Mouse (Mus musculus) heart, embryonic 10.5 days (tissue): ENCODE measurements around the gene Mrpl53. TPM values are rescaled to one million over a fixed set of nuclear protein-coding genes. Genes with fewer than 3 reads are reported as not detected.

Experiments
- DNase-seq: peaks from one replicate; pipeline ENCODE4 v3.0.0-alpha.2; 2017; ENCODE audit warnings: low spot score
- H3K27ac ChIP-seq: fragments of 300-500 bp; sonication (generic); 2 replicates; pipeline ENCODE4 v1.5.1; 2016; ENCODE audit warnings: mild to moderate bottlenecking
- H3K27me3 ChIP-seq: fragments of 300-500 bp; sonication (generic); 2 replicates; pipeline ENCODE4 v1.6.1; 2016; ENCODE audit warnings: mild to moderate bottlenecking; ENCODE audit not compliant: poor library complexity, insufficient read depth, severe bottlenecking
- H3K36me3 ChIP-seq: fragments of 300-500 bp; sonication (generic); 2 replicates; pipeline ENCODE4 v1.6.1; 2016; ENCODE audit warnings: mild to moderate bottlenecking, moderate library complexity
- H3K4me1 ChIP-seq: fragments of 300-500 bp; sonication (generic); 2 replicates; pipeline ENCODE4 v1.6.1; 2016; ENCODE audit warnings: mild to moderate bottlenecking
- H3K4me3 ChIP-seq: fragments of 300-500 bp; sonication (generic); 2 replicates; pipeline ENCODE4 v1.5.1; 2016; ENCODE audit warnings: mild to moderate bottlenecking, moderate library complexity
- H3K9me3 ChIP-seq: fragments of 300-500 bp; sonication (generic); 2 replicates; pipeline ENCODE4 v1.6.1; 2016; ENCODE audit warnings: mild to moderate bottlenecking, moderate library complexity
- WGBS: fragments of 180-500 bp; shearing (Covaris S2); methylation state at CpG from one replicate; pipeline ENCODE4 v1.1.7; 2016; 5-methylcytosine and 5-hydroxymethylcytosine counted together
- polyA plus RNA-seq: library from polyadenylated mRNA; unstranded; fragments of >200 nt; fragmentation: Nextera tagmentation; extraction: Ambion mirVana; gene quantifications from 2 replicates; pipeline ENCODE4 v1.2.1, GENCODE M21; 2016

The Mrpl53 gene
- polyA plus RNA-seq, 1 experiment from 2014 or later, result 157 TPM

DNA sequence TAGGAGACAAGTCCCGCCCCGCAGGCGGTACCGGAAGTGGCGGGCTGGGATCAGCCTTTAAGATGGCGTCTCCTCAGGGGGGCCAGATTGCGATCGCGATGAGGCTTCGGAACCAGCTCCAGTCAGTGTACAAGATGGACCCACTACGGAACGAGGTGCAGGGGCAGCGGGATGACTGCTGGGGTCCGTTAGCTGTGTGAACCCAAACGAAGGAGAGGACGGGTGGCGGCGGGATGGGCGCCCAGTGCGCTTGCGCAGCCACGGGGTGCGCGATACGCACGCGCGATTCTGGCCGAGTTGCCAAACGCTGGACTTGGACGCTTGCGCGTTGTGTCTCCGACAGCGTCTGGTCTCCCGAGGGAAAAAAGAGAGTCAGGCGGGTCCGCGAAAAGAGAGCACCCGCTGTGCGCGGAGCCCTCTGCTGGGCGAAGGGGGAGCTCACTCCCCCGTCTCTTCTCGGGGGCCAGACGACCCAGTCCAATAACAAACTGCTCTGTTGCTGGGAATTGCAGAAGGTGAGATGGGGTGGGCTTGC is 30.4 kb upstream of the Mrpl53 start:
- H3K9me3 ChIP-seq, result no peaks in the 10 kb centered on the region
- H3K4me1 ChIP-seq, result peaks cover 13% of the 10 kb centered on the region
- peak; percentile 99 for DNase-seq
- H3K27me3 ChIP-seq, result peaks cover 73% of the 10 kb centered on the region
- H3K4me3 ChIP-seq, result peak overlapping the region; percentile 87
- peaks cover 29% of the 10 kb centered on the region for H3K36me3 ChIP-seq
- under 1% methylated on average over 46 of the region's 46 CpGs for WGBS
- H3K27ac ChIP-seq, result peak overlapping the region; percentile 95

DNA sequence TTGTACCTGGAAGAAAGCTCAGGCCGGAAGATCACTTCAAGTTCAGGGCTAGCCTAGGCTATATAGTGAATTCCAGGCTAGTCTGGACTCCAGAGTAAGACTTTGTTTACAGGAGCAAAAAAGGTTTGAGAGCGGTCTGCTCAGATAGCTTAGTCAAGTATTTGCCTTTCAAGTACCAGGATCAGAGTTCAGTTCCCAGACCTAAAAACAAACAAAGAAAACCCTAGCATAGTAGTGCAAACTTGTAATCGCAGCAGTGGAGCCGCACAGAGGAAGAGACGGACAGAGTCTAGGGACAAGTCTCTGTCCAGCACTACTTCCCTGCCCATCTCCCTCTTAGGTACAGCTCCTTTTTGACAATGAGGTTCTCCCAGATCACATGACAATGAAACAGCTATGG is 28.6 kb upstream of the Mrpl53 start:
- Histone ChIP-seq H3K9me3 (no peaks in the 10 kb centered on the region), H3K36me3 (peaks cover 29% of the 10 kb centered on the region), H3K27me3 (peaks cover 73% of the 10 kb centered on the region), H3K4me3 (no peak overlapping the region), H3K4me1 (peaks cover 13% of the 10 kb centered on the region), H3K27ac (no peak overlapping the region)
- WGBS, result 93% methylated on average over 5 of the region's 5 CpGs
- DNase-seq, result no peak

DNA sequence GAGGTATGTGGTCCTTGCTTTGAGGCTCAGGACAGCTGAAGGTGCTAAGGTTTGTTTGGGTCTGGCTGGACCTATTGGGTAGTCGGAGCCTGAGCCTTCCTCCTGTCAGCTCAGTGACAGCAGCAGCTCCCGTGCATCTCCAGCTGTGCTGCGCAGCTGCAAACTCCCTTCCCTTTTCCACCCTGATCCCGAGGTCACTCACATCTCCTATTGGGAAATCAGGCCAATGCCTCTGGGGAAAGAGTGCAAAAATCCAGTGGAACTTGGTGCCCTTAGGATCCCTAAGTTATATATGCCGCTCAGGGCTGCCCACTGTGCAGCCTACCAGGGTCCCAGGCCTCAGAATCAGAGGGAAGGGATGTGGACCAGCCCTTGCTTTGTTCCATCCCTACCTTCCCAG is 25.3 kb upstream of the Mrpl53 start:
- no peak overlapping the region for H3K4me3 ChIP-seq
- 11% methylated on average over 5 of the region's 5 CpGs for WGBS
- peaks cover 85% of the 10 kb centered on the region for H3K27me3 ChIP-seq
- DNase-seq, result no peak
- peaks cover 29% of the 10 kb centered on the region for H3K36me3 ChIP-seq
- H3K9me3 ChIP-seq, result no peaks in the 10 kb centered on the region
- H3K27ac ChIP-seq, result no peak overlapping the region
- peaks cover 39% of the 10 kb centered on the region for H3K4me1 ChIP-seq

DNA sequence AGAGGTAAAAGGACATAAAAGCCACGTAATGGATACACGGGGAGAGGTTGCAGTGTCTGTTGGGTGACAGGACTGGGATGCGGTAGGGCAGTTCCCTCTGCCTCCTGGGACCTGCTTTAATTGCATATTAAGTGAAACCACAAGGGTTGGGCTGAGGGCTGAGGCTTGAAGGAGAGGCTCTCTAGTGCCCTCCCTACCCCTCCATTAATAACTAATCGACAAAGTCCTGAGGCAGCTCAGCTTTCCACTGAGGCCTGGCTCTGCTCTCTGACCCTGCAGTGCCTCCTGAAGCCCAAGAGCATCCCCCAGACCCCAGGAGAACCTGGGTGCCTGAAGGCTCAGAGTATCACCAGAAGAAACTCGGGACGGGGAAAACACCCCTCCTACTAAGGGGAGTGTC is 24.4 kb upstream of the Mrpl53 start:
- Histone ChIP-seq H3K27me3 (peaks cover 92% of the 10 kb centered on the region), H3K4me1 (peaks cover 32% of the 10 kb centered on the region), H3K4me3 (no peak overlapping the region), H3K27ac (no peak overlapping the region), H3K9me3 (no peaks in the 10 kb centered on the region), H3K36me3 (peaks cover 29% of the 10 kb centered on the region)
- 9% methylated on average over 6 of the region's 6 CpGs for WGBS
- DNase-seq, result no peak

DNA sequence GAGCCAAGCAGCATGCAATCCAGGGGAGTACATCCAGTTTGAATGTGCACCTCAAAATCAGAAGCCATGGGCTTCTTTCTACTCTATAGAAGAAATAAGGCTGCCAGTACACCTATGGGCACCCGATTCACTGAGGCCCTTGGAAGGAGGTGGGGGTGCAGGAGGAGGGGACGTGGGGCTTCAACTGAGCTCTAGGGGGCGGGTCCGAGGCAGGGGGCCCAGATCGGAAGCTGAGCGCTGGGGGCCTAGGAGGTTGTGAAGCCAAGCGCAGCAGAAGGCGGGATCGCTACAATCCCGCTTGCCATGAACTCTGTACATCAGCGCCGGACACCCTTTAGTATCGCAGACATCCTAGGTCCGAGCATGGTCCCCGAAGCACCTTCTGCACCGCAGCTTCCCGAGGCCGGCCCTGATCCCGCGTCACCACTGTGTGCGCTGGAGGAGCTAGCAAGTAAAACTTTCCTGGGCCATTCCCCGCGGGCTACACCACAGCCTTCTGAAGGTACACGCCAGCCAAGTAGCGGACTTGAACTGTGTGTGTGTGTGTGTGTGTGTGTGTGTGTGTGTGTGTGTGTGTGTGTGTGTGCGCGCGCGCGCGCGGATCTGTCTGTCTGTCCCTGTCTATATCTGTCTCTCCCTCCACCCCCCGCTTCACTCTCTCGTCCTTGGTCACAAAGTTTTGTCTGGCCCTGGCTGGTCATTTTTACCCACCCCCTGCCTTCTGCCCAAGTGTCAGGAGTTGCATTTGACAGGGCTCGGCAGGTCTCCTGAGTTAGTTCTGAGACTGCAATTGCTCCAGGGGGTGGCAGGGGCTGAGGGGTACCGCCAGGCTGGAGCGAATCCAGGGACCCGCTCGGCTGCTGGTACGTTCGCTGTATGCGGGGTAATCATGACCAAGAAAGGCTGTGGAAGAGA is 22.5 kb upstream of the Mrpl53 start, which contains the start of gene Lbx2:
Gene Lbx2 (plus strand): TSS at position 247 of the 915 bp plus-strand sequence.
- Histone ChIP-seq H3K27ac (no peak within 1 kb of the TSS; the same call in 1 of the 2 replicates), H3K27me3 (peaks cover 89% of the 10 kb centered on the region), H3K4me1 (peaks cover 29% of the 10 kb centered on the region), H3K9me3 (no peaks in the 10 kb centered on the region), H3K4me3 (peak within 1 kb of the TSS; percentile 55), H3K36me3 (peaks cover 13% of the 10 kb centered on the region)
- 2% methylated on average over 42 of the region's 42 CpGs for WGBS
- DNase-seq, result no peak

GRCm38 (mm10) chr6:83087205-83087925 is 21.5 kb upstream of the Mrpl53 start:
- peaks cover 79% of the 10 kb centered on the region for H3K27me3 ChIP-seq
- H3K36me3 ChIP-seq, result peaks cover 3% of the 10 kb centered on the region
- H3K27ac ChIP-seq, result no peak overlapping the region; the same call in 1 of the 2 replicates
- H3K9me3 ChIP-seq, result no peaks in the 10 kb centered on the region
- 2% methylated on average over 47 of the region's 47 CpGs for WGBS
- peak overlapping the region; percentile 55 for H3K4me3 ChIP-seq
- H3K4me1 ChIP-seq, result peaks cover 29% of the 10 kb centered on the region
- DNase-seq, result no peak

DNA sequence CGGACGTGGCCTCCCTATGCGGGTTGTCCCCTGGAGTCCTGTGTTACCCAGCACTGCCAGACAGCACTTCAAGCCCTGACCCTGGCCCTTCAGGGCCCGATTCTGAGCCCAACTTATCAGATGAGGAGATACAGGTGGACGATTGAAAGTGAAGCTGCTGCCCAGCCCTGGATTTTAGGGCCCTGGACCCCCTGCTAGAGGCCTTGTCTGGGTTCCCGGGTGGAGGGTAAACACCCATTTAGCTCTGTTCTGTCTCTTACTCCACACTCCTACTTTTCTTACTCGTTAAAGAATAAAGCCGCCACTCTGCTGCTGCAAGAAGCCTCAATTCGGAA is 20.9 kb upstream of the Mrpl53 start:
- H3K27ac ChIP-seq, result no peak overlapping the region
- H3K4me3 ChIP-seq, result peak overlapping the region; percentile 55
- H3K36me3 ChIP-seq, result no peaks in the 10 kb centered on the region
- H3K4me1 ChIP-seq, result peaks cover 29% of the 10 kb centered on the region
- no peaks in the 10 kb centered on the region for H3K9me3 ChIP-seq
- H3K27me3 ChIP-seq, result peaks cover 79% of the 10 kb centered on the region
- DNase-seq, result no peak
- 10% methylated on average over 9 of the region's 9 CpGs for WGBS

DNA sequence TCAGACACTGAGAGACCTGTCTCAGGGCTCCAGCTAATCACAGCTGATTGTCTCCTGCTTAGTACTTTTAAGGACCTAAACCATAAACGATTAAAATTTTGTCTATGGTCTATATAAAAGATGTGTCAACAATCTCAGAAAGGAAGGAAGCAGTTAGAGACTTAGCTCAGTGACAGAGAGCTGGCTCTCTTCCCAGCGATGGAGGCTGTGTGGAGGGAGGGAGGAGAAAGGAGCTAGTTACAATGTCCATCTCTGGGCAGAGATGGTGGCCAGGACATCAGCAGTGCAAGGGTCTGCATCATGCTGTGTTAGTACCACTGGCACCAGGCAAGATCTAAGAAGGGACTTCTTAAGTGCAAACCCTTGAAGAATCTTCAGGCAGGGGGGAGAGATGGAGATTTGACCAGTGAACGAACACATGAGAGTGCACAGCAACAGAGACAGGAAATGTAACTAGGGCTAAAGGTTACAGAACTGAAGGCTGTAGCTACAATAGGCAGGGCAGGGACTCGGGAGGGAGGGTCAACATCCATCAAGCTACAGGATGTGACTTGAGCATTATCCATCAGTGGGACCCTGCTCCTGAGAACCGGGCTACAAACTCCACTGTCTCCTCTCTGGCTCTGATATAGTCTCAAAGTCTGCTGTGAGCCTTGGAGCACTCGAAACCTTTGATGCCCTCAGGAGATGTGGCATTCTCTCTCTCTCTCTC is 16.3 kb upstream of the Mrpl53 start:
- Histone ChIP-seq H3K4me1 (peaks cover 12% of the 10 kb centered on the region), H3K27me3 (peaks cover 54% of the 10 kb centered on the region), H3K36me3 (no peaks in the 10 kb centered on the region), H3K4me3 (no peak overlapping the region), H3K9me3 (no peaks in the 10 kb centered on the region), H3K27ac (no peak overlapping the region)
- WGBS, result 33% methylated on average over 6 of the region's 6 CpGs
- no peak for DNase-seq

DNA sequence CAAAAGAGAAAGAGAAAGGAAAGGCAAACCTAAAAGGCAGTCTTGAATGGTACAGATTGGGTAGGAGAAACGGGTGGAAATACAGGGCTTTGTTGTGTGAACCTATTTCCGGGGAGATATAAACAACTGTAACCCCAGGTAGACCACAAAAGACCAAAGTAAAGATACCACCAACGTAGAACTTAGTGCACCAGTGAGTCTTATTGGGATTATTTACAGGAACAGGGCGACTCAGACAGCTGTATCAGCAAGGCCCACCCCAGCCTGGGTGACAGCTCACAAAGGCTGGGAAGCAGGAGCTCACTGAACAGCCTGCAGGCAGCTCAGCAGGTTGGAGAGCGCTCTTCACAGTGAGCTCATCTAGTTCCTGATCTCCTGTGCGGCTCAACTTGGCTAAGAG is 12.9 kb upstream of the Mrpl53 start:
- peaks cover 3% of the 10 kb centered on the region; the same call in 1 of the 2 replicates for H3K4me1 ChIP-seq
- H3K27ac ChIP-seq, result no peak overlapping the region
- no peaks in the 10 kb centered on the region for H3K9me3 ChIP-seq
- H3K4me3 ChIP-seq, result no peak overlapping the region
- peaks cover 37% of the 10 kb centered on the region; the same call in 1 of the 2 replicates for H3K27me3 ChIP-seq
- H3K36me3 ChIP-seq, result no peaks in the 10 kb centered on the region
- DNase-seq, result no peak
- WGBS, result 43% methylated on average over 6 of the region's 6 CpGs

DNA sequence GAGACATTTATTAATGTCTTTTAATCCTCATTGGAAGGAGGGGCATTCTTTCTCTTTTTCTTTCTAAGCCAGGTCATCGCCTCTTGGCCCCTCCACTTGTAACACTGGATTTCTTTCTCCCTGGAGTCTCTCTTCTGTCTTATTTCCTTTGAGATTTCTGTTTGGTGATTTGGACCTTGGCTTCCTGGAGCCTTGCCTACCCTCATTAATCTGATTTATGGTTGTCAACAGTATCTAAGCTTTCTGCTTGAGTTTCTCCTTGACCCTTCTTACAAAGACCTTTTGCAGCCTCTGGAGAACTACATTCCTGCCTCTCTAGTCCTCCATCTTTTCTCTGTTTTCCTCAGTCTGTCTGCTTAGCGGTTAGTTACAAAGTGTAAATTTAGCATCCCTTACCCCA is 10.4 kb upstream of the Mrpl53 start:
- no peaks in the 10 kb centered on the region for H3K36me3 ChIP-seq
- DNase-seq, result no peak
- no peaks in the 10 kb centered on the region for H3K9me3 ChIP-seq
- H3K27ac ChIP-seq, result no peak overlapping the region
- peaks cover 38% of the 10 kb centered on the region; the same call in 1 of the 2 replicates for H3K27me3 ChIP-seq
- H3K4me1 ChIP-seq, result peaks cover 23% of the 10 kb centered on the region
- no peak overlapping the region for H3K4me3 ChIP-seq
- WGBS, result 79% methylated on average over 2 of the region's 2 CpGs

GRCm38 (mm10) chr6:83101316-83101687 is 7.5 kb upstream of the Mrpl53 start, which contains the start of the genes Ccdc142 and Gm42688:
Ccdc142 (plus strand) TSS chr6:83101601.
Gm42688 (plus strand) TSS chr6:83101617.
- Histone ChIP-seq H3K27me3 (peaks cover 23% of the 10 kb centered on the region; the same call in 1 of the 2 replicates), H3K4me3 (peak within 1 kb of the TSS; percentile 79), H3K36me3 (0 out of 2 replicates have a peak, but pooled peaks cover 2% of the 10 kb centered on the region), H3K9me3 (no peaks in the 10 kb centered on the region), H3K4me1 (peaks cover 24% of the 10 kb centered on the region), H3K27ac (peak within 1 kb of the TSS; percentile 93)
- WGBS, result under 1% methylated on average over 25 of the region's 25 CpGs
- peak; percentile 94 for DNase-seq
